Mouse (Mus musculus): ENCODE measurements around the gene Hoxb1.

DNA sequence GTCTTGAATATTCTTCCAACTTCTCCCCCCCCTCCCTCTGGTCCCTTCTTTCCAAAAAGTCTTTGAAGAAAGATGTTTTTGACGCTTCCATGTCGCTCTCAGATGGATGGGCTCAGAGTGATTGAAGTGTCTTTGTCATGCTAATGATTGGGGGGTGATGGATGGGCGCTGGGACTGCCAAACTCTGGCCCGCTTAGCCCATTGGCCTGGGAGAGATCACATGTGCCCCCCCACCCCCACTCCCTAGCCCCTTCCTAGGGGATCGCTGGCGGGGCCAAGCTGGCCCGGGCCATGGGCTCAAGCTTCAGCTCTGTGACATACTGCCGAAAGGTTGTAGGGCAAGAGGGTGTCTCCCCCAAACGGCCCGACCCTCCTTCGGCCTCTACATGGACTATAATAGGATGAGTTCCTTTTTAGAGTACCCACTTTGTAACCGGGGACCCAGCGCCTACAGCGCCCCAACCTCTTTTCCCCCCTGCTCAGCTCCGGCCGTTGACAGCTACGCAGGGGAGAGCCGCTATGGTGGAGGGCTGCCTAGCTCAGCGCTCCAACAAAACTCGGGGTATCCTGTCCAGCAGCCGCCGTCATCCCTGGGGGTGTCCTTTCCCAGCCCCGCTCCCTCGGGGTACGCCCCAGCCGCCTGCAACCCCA is at the start of gene Hoxb1:
- no peak for TF ChIP-seq CTCF (IDR thresholded peaks at IDR 0.05)
- TF ChIP-seq EP300 (IDR thresholded peaks at IDR 0.05) = no peak

All from lung, postnatal 0 days (tissue).